In the genomic region with DNA sequence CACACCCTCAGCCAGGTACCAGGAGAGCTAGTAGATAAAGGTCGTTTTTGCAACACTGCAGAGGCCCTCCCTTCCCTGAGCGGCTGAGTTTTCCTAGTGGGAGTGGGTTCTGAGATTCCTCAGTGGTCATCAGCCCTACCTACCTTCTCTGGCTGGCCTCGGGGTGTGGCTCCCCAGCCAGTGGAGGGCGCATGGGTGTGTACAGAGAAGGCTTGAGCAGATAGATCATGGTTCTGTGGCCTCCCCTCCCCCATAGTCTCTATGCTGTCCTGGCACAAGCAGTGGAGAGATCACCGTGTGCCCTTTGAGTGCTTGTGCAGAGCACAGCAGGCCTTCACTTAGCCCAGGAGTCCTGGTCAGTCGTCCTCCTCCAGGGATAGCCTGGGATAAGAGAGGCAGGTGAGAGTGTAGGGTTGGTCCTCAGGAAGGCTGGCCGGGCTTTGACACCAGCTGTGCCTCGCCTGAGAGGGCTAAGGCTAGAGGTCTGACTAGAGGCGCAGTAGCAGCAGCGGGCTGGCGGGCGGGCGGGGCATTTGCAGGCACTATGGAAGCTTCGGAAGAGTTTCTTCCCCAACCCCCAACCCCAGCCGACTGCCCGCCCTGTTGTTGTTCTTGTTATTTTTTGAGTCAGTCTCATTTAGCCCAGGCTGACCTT, we compare ENCODE assay signal across 8 mouse cellular contexts. TPM values are rescaled to one million over a fixed set of nuclear protein-coding genes. Genes with fewer than 3 reads are reported as not detected.
DNase-seq lines count a peak whose midpoint lies in the region; ATAC-seq and TF ChIP-seq lines count a peak whose summit lies in the region.

No protein-coding gene starts in this region.

- TF ChIP-seq POLR2A in small intestine, adult 2 months (IDR thresholded peaks at IDR 0.05; ENCODE audit: low read depth, low read length): peak; percentile 77

- H3K9me3 ChIP-seq in midbrain, embryonic 10.5 days (replicated peaks): no peaks in the 10 kb centered on the region
- H3K9me3 ChIP-seq in midbrain, embryonic 14.5 days (ENCODE audit: control insufficient read depth, low read length): no peaks in the 10 kb centered on the region
- no peaks in the 10 kb centered on the region for H3K9me3 ChIP-seq in limb, embryonic 10.5 days (replicated peaks)

- H3K4me2 ChIP-seq in midbrain, embryonic 14.5 days (ENCODE audit: low read length): no peak overlapping the region

- no peak overlapping the region for H3K9ac ChIP-seq in midbrain, embryonic 14.5 days (replicated peaks; ENCODE audit: low read length)

- TF ChIP-seq CTCF in small intestine, adult 2 months (IDR thresholded peaks at IDR 0.05; ENCODE audit: extremely low read depth, insufficient read length, insufficient replicate concordance, low read depth, low read length): peak; percentile 51; the same call in 1 of the 2 replicates

- peaks cover 66% of the 10 kb centered on the region for H3K4me1 ChIP-seq in midbrain, embryonic 10.5 days
- peaks cover 14% of the 10 kb centered on the region for H3K4me1 ChIP-seq in midbrain, embryonic 14.5 days (ENCODE audit: control insufficient read depth, insufficient read depth, low read length)
- H3K4me1 ChIP-seq in small intestine, adult 2 months (ENCODE audit: control insufficient read depth, insufficient read depth, insufficient read length, low read length): peaks cover 50% of the 10 kb centered on the region
- H3K4me1 ChIP-seq in limb, embryonic 10.5 days: peaks cover 30% of the 10 kb centered on the region

- no peak overlapping the region for H3K4me3 ChIP-seq in midbrain, embryonic 10.5 days
- no peak overlapping the region for H3K4me3 ChIP-seq in midbrain, embryonic 14.5 days (replicated peaks; ENCODE audit: low read depth, low read length)
- H3K4me3 ChIP-seq in small intestine, adult 2 months (ENCODE audit: low read depth, low read length): peak overlapping the region; percentile 49
- no peak overlapping the region for H3K4me3 ChIP-seq in limb, embryonic 10.5 days

- H3K27ac ChIP-seq in midbrain, embryonic 10.5 days (replicated peaks): peak overlapping the region; percentile 5; the same call in 1 of the 2 replicates
- no peak overlapping the region for H3K27ac ChIP-seq in midbrain, embryonic 14.5 days (replicated peaks; ENCODE audit: low read depth, low read length)
- peak overlapping the region; percentile 99 for H3K27ac ChIP-seq in small intestine, adult 2 months (ENCODE audit: insufficient read depth, low read depth, low read length)
- no peak overlapping the region for H3K27ac ChIP-seq in limb, embryonic 10.5 days

- H3K36me3 ChIP-seq in midbrain, embryonic 10.5 days: peaks cover 24% of the 10 kb centered on the region
- peaks cover 24% of the 10 kb centered on the region for H3K36me3 ChIP-seq in midbrain, embryonic 14.5 days (ENCODE audit: control insufficient read depth, insufficient read depth, low read length)
- H3K36me3 ChIP-seq in small intestine, adult 2 months (ENCODE audit: control insufficient read depth, insufficient read depth, low read length): peaks cover 7% of the 10 kb centered on the region
- 0 out of 2 replicates have a peak, but pooled peaks cover 2% of the 10 kb centered on the region for H3K36me3 ChIP-seq in limb, embryonic 10.5 days

- 42% methylated on average over 16 of the region's 16 CpGs for WGBS in midbrain, embryonic 10.5 days
- 30% methylated on average over 16 of the region's 16 CpGs for WGBS in midbrain, embryonic 14.5 days
- 42% methylated on average over 16 of the region's 16 CpGs for WGBS in small intestine, adult 2 months
- 26% methylated on average over 16 of the region's 16 CpGs for WGBS in limb, embryonic 10.5 days

- ATAC-seq in midbrain, embryonic 14.5 days (ENCODE audit: low FRiP score, low TSS enrichment): no peak

- DNase-seq in midbrain, embryonic 10.5 days (ENCODE audit: low spot score): no peak
- DNase-seq in midbrain, embryonic 14.5 days: no peak
- DNase-seq in c-Kit-positive CD71-positive TER-119-negative erythroid progenitor cells, embryonic 14.5 days (ENCODE audit: low read depth): peak; percentile 67
- peak; percentile 34 to 60 for DNase-seq in kidney, postnatal 36 days
- no peak for DNase-seq in right cerebral cortex, postnatal 4 days
- DNase-seq in layer of hippocampus, postnatal 14 days (ENCODE audit: low spot score in 2 of 2): no peak
- no peak for DNase-seq in limb, embryonic 10.5 days (ENCODE audit: low spot score)

- H3K27me3 ChIP-seq in midbrain, embryonic 10.5 days (ENCODE audit: low read depth, poor library complexity, severe bottlenecking): peaks cover 79% of the 10 kb centered on the region
- peaks cover 10% of the 10 kb centered on the region; the same call in 1 of the 2 replicates for H3K27me3 ChIP-seq in midbrain, embryonic 14.5 days (ENCODE audit: control insufficient read depth, insufficient read depth, low read length)
- no peaks in the 10 kb centered on the region for H3K27me3 ChIP-seq in small intestine, adult 2 months (ENCODE audit: control insufficient read depth, insufficient read depth, low read length)
- H3K27me3 ChIP-seq in limb, embryonic 10.5 days (ENCODE audit: low read depth, poor library complexity, severe bottlenecking): peaks cover 91% of the 10 kb centered on the region

RNA-seq across cellular contexts. Expression of a gene that starts 2.4 kb away (rescaled TPM):
- 80.0 and 96.6 TPM in 2 replicates for polyA plus RNA-seq in midbrain, embryonic 10.5 days (2016; fragmentation: Nextera tagmentation; extraction: Ambion mirVana)
- polyA plus RNA-seq in midbrain, embryonic 14.5 days (2014; fragmentation: Nextera tagmentation; extraction: Ambion mirVana): 16.5 and 26.8 TPM in 2 replicates
- 4,805 and 16,576 TPM in 2 replicates for polyA plus RNA-seq in small intestine, adult 2 months (2012; rRNA removed)
- total RNA-seq in layer of hippocampus, postnatal 14 days (2021): 10 to 100 TPM in 1 of 2 experiments, 1 to 10 TPM in 1; 9.2 to 19.5 TPM
- 48.7 and 61.0 TPM in 2 replicates for polyA plus RNA-seq in limb, embryonic 10.5 days (2016; fragmentation: Nextera tagmentation; extraction: Ambion mirVana)

RNA-seq across cellular contexts. Expression of a gene that starts 7.7 kb away (rescaled TPM):
- polyA plus RNA-seq in midbrain, embryonic 10.5 days (2016; fragmentation: Nextera tagmentation; extraction: Ambion mirVana): 58.0 and 61.3 TPM in 2 replicates
- polyA plus RNA-seq in midbrain, embryonic 14.5 days (2014; fragmentation: Nextera tagmentation; extraction: Ambion mirVana): 11.9 and 14.1 TPM in 2 replicates
- 9.2 and 18.3 TPM in 2 replicates for polyA plus RNA-seq in small intestine, adult 2 months (2012; rRNA removed)
- total RNA-seq in layer of hippocampus, postnatal 14 days (2021): 1 to 10 TPM; 2.3 to 2.7 TPM
- 49.4 and 60.2 TPM in 2 replicates for polyA plus RNA-seq in limb, embryonic 10.5 days (2016; fragmentation: Nextera tagmentation; extraction: Ambion mirVana)

RNA-seq across cellular contexts. Expression of a gene that starts 8.5 kb away (rescaled TPM):
- 278 and 293 TPM in 2 replicates for polyA plus RNA-seq in midbrain, embryonic 10.5 days (2016; fragmentation: Nextera tagmentation; extraction: Ambion mirVana)
- 297 and 329 TPM in 2 replicates for polyA plus RNA-seq in midbrain, embryonic 14.5 days (2014; fragmentation: Nextera tagmentation; extraction: Ambion mirVana)
- 73.8 and 86.3 TPM in 2 replicates for polyA plus RNA-seq in small intestine, adult 2 months (2012; rRNA removed)
- total RNA-seq in layer of hippocampus, postnatal 14 days (2021): 100 to 1,000 TPM; 118 TPM
- 58.8 and 63.8 TPM in 2 replicates for polyA plus RNA-seq in limb, embryonic 10.5 days (2016; fragmentation: Nextera tagmentation; extraction: Ambion mirVana)

RNA-seq across cellular contexts. Expression of a gene that starts 37.2 kb away (rescaled TPM):
- polyA plus RNA-seq in midbrain, embryonic 10.5 days (2016; fragmentation: Nextera tagmentation; extraction: Ambion mirVana): 19.0 and 22.0 TPM in 2 replicates
- polyA plus RNA-seq in midbrain, embryonic 14.5 days (2014; fragmentation: Nextera tagmentation; extraction: Ambion mirVana): 24.5 and 61.9 TPM in 2 replicates
- 1.8 and 2.4 TPM in 2 replicates for polyA plus RNA-seq in small intestine, adult 2 months (2012; rRNA removed)
- 10 to 100 TPM; 23.2 to 24.0 TPM for total RNA-seq in layer of hippocampus, postnatal 14 days (2021)
- polyA plus RNA-seq in limb, embryonic 10.5 days (2016; fragmentation: Nextera tagmentation; extraction: Ambion mirVana): 12.3 and 15.7 TPM in 2 replicates

RNA-seq across cellular contexts. Expression of a gene that starts 50.4 kb away (rescaled TPM):
- polyA plus RNA-seq in midbrain, embryonic 10.5 days (2016; fragmentation: Nextera tagmentation; extraction: Ambion mirVana): 18.3 and 20.5 TPM in 2 replicates
- polyA plus RNA-seq in midbrain, embryonic 14.5 days (2014; fragmentation: Nextera tagmentation; extraction: Ambion mirVana): 20.8 and 22.0 TPM in 2 replicates
- polyA plus RNA-seq in small intestine, adult 2 months (2012; rRNA removed): 23.9 and 47.6 TPM in 2 replicates
- 10 to 100 TPM; 84.2 to 85.2 TPM for total RNA-seq in layer of hippocampus, postnatal 14 days (2021)
- polyA plus RNA-seq in limb, embryonic 10.5 days (2016; fragmentation: Nextera tagmentation; extraction: Ambion mirVana): 22.9 and 25.9 TPM in 2 replicates

Comparison
In these comparisons a context has a peak if more than half of its experiments do, and no peak if none do; other contexts are left out.
1. H3K27ac ChIP-seq: peak in midbrain, embryonic 10.5 days (single experiment) and small intestine, adult 2 months (single experiment); none in midbrain, embryonic 14.5 days (single experiment) and limb, embryonic 10.5 days (single experiment).
2. DNase-seq: peak in c-Kit-positive CD71-positive TER-119-negative erythroid progenitor cells, embryonic 14.5 days (single experiment) and kidney, postnatal 36 days (2 of 2); none in midbrain, embryonic 10.5 days (single experiment), midbrain, embryonic 14.5 days (single experiment), right cerebral cortex, postnatal 4 days (single experiment), layer of hippocampus, postnatal 14 days (0 of 2) and limb, embryonic 10.5 days (single experiment).
3. RNA of a gene that starts 2.4 kb away (polyA plus RNA-seq): 4,805 to 16,576 TPM in small intestine, adult 2 months; 80.0 to 96.6 TPM in midbrain, embryonic 10.5 days, 48.7 to 61.0 TPM in limb, embryonic 10.5 days and 16.5 to 26.8 TPM in midbrain, embryonic 14.5 days; every median in the first group is over 10 times any median in the second.